Mouse (Mus musculus) cerebellum, adult 9-10 months (tissue): Measurements from ENCODE around the gene Cdhr4.
A peak's percentile ranks its signal among the peaks of the same experiment; 100 is the strongest.

Source experiments
- DNase-seq: peaks from one replicate; pipeline ENCODE4 v3.0.0; 2022

Gene Cdhr4

GRCm38 (mm10) chr9:107975399-107976386, 16.6 kb upstream of the Cdhr4 start, which contains the start of gene Uba7:
Gene Uba7 (plus strand): TSS chr9:107975505.
- no peak for DNase-seq

DNA sequence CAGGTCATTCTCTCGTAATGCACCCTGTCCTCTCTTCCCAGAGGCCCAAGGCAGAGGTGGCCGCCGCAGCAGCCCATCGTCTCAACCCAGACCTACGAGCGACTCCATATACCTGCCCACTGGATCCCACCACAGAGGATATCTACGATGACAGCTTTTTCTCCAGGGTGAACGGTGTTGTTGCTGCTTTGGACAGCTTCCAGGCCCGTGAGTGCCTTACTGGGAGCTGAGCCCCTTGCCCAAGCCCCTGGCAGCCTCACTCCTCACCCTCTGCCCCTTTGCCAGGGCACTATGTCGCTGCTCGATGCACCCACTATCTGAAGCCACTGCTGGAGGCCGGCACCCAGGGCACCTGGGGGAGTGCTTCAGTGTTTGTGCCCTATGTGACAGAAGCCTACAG, 13.5 kb upstream of the Cdhr4 start:
- DNase-seq: no peak

DNA sequence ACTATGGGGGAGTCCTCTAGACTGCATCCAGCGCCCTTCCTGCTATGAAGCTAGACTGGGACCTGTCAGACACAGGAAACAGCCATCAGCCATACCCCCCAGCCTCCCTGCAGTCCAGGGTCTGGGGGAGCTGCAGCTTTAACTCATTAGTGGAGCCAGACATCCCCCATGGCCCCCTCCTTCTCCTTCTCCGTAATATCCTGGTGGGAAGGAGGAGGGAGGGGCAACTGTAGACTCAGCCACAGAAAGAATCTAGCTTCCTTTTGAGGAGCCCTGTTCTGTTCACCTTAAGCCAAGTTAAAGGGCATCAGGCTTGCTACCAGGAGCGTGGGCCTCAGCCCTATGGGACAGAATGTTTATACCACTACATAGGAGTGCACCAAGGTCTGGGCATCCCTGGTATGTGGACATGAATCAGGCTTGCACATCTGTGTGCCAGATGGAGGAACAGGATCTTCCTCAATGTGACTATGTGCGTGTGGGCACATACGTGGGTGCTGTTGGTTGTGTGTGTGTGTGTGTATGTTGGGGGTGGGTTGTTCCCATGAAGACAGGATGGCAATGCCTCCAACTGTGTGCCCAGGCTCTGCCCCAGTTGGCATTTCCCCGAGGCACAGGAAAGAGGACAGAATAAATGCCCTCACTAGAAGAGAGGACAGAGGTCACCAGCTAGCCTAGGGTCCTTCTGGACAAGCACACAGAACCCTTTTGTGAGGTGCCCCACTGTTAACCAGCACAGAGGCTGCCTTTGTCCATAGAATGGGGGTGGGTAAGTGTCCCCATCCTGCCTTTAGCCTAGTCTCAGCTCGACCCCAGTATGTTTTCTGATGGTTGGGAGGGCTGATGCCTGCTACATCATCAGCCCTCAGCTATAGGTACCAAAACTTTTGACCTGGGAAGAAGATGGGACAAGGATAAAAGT, 10.4 kb upstream of the Cdhr4 start:
- no peak for DNase-seq

GRCm38 (mm10) chr9:107982681-107983346, 9.5 kb upstream of the Cdhr4 start, which contains the start of gene Gm20661:
Gene Gm20661 (plus strand): TSS chr9:107983058.
- no peak for DNase-seq

DNA sequence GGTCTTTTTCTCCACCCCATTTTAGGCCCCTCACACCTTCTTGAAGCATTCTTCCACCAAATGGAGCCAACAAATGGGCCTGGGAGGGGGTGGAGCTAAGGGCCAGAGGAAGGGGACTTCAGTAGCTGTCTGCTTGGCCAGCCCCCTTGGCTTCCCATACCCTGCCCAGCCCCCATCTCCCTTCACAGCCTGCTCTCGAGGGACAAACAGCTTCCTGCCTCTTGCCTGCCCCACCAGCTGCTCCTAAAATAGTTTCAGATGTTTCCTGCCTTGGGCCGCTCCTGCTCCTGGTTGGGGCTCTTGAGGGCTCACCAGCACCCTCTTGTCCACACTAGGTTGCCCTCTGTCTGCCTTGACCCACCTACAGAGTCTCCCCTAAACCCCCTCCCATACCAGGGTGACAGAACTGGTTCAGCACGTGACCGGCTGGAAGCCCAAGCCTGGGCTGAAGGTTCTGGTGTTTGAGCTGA, 8.8 kb upstream of the Cdhr4 start:
- DNase-seq: no peak

DNA sequence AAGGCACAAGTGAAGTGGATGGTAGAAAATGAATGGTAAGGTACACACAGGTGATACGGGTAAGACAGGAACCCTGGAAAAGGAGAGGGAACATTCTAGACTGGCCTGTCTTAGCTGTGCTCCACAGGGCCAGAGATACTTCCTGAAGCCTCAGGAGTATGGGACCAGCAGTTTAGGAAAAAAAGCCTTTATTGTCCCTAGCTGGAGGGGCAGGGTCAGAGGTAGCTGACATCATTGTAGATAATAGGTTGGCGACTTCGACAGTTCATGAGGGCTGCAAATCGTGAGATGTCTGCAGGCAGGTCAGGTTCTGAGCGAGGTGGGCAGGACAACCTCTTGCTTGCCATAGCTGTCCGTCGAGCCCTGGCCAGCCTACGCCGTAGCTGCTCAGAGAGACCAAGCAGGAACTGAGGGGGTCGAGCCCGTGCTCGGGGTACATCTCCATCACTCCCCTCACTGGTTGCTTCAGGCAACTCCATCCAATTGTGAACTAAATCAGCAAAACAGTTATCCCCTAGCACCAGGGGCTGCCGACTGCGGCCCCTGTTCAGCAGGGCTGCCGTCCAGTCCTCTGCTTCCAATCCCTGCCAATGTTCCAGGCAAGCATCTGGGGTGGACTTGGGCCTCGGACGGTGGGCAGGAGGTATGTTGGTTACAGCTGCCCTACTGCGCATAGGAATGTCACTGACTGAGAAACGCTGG, 8.1 kb upstream of the Cdhr4 start:
- DNase-seq: no peak

GRCm38 (mm10) chr9:107984754-107985055, 7.6 kb upstream of the Cdhr4 start:
- DNase-seq: no peak

- DNase-seq: peak; percentile 69
These were observed 6.9 kb upstream of the Cdhr4 start, which contains the start of gene Inka1 for GRCm38 (mm10) chr9:107985131-107986119. Gene Inka1 (minus strand): TSS chr9:107985879.

DNA sequence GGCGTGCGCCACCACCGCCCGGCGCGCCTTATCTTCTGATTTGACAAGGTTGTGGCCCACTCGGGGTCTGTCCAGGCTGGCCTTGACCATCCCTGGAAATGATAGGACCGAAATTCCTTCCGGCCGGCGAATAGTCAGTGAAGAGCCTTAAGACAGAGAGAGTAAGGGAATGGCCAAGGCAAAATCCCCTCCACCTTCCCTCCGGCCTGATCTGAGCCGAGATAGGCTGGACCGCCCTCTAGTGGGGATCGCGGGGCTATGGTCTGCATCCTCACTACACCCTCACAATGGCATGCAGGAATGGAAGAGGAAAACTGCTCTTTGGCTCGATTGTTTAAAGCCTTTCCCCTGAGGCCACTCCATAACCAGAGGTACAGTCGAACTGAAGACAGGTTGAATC, 5.9 kb upstream of the Cdhr4 start:
- DNase-seq: peak; percentile 82

DNA sequence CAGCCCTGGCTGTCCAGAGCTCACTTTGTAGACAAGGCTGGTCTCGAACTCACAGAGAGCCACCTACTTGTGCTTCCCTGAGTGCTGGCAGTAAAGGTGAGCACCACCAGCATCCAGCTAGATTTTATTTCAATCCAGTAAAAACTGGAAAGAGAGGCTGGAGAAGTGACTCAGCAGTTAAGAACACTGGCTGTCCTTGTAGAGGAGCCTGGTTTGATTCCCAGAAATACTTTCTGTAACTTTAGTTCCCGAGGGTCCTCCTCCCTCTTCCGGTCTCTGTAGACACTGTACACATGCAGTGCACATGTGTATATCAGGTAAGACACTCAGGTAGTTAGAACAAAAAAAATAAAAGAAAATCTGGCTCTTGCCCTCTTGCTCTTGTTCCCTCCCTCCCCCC, 4.3 kb upstream of the Cdhr4 start:
- no peak for DNase-seq

GRCm38 (mm10) chr9:107993013-107993412, 716 bp downstream of the Cdhr4 start:
- DNase-seq: no peak

GRCm38 (mm10) chr9:107994464-107994863, 2.2 kb downstream of the Cdhr4 start:
- no peak for DNase-seq

DNA sequence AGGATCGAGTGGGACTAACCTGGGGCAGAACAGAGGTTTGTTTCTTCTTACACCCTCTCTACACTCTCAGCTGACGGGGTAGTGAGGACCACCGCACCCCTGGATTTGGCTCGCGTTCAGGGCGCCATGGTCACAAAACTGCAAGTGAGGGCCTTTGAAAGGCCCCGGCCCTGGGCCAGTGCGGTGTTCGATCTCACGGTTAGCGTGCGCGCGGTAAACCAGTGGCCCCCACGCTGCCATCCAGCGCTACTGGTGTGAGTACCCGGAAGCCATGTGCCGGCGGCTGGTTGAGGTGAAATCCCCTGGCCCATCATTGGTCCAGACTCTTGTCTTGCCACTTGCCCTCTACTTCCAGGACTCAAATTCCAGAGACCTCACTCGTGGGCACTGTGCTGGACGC, 3.2 kb downstream of the Cdhr4 start:
- no peak for DNase-seq

GRCm38 (mm10) chr9:107996049-107996448, 3.8 kb downstream of the Cdhr4 start, which contains the start of gene Gm20662:
Gene Gm20662 (plus strand): TSS chr9:107996349.
- no peak for DNase-seq

- peak; percentile 100 for DNase-seq
These were observed 9.8 kb downstream of the Cdhr4 start, which contains the start of gene Ip6k1 for GRCm38 (mm10) chr9:108001922-108002770. Gene Ip6k1 (plus strand): TSS chr9:108002501.

DNA sequence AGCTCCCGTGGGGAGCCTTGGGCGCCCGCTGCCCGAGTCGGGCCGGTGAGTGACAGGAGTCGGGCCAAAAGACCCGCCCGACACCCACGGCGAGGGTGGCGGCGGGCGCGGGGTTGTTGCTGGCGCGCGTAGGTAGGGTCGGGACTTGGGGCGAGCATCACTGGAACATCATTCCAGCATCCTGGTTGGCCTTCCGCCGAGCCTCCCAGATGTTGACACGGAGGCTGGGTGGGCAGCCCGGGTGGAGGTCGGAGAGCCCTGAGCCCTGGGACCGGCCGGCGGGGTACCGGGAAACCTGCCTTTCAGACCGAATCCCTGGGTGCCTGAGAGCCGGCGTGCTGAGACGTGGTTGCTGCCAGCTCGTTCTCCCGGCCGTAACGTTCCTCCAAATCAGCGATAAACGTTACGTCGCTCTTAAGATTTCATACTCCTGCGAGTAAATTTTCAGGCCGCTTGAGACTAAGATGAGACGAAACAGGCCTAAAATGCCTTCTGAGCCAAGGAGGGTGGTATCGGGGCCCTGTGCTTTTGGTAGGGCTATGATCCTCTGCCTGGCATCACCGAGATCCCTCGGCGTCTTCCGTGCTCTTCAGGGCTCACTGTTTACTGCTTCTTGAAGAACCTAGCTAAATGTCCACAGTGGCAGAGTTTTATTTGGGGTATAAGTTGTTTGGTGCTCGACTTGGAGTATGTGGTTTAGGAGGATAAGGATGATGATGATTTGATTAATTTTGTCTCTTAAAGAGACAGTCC, 10.7 kb downstream of the Cdhr4 start:
- DNase-seq: no peak

DNA sequence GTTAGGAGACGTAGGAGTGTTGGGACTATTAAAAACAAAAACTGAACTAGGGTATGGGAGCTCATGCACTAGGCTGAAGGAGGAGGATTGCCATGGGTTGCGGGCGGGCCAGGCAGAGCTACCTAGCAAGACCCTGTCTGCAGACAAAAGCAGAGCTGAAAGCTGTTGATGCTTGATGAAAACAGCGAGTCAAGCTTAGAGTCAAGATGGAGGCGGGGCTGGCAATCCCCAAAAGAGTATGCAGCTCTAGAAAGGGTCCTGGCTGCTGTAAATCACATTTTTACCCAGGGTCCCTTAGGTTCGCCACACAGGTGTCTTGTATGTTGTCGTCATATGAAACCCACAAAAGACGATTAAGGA, 11.2 kb downstream of the Cdhr4 start:
- peak; percentile 55 for DNase-seq

DNA sequence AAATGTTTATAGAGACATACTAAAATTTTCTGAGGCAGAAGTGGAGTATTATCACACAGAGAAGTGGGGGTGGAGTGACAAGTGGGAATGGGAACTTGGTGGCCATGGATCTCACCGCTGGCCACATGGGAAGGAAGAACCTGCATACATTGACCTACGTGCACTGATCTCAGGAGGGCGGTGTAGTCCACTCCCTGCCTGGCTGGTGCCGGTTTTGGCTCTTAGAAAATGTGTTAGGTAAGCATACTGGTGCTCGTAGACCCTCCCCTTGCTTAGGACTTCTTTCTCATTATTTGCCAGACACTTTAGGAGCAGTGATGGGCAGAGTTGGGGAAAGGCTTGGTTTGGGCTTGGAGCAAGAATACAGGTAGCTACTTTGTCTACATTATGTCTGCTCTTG, 15.7 kb downstream of the Cdhr4 start:
- no peak for DNase-seq

DNA sequence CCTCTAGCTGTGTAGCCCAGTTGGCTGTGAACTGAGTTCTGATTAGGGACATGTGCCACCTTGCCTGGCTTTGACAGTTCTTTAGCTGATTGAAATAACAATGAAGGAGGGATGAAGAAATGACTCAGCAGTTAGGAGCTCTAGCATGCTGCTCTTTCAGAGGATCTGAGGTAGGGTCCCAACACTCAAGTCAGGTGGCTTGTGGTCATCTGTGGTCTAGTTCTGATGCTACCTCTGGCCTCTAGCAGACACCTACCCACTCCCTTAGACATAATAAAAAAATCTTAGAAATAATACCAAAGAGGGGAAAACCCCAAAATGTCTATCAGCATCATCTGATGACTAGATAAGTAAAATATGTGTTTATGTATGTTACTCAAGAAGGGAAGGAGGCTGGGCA, 18.1 kb downstream of the Cdhr4 start:
- DNase-seq: no peak
